Mouse (Mus musculus): Measurements from ENCODE around the gene Corin. TPM values are rescaled to one million over a fixed set of nuclear protein-coding genes. Genes with fewer than 3 reads are reported as not detected.

The Corin gene
- total and polyA plus RNA-seq, 2 experiments from 2014 or later, result 0.14 to 0.33 TPM

DNA sequence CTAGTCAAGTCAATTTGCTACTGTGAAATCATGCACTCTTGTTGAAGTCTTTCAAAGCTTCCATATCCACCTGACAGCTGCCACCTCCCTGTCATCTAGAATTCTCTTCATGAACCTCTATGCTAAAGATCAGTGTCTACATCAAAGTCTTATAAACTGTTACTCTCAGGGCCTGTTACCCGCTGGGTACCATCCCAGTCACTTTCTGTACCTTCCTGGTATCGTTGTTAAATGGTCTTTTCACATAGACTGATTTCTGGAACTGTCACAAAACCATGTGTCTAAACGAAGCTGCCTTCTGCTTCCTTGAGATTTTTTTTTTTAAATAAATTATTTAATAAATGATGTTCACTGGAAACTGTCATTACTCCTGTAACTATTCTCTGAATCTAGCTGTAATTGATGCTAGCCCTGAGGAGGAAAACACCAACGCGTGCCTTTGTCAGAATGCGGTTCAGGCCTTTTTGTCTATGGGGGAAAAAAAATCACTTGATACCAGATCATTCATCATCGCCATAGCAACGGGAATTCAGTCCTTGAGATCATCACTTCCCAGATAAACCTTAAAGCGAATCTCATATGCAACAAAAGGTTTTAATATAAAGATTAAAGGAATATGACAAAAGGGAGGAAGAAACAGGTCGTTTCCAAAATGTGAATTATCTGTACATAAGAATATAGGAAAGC is 205.7 kb downstream of the Corin start:
- Histone ChIP-seq H3K4me2 (ENCODE audit: low read depth, low read length, poor library complexity, severe bottlenecking) (no peak overlapping the region), H3K9me3 (ENCODE audit: low read length) (no peaks in the 10 kb centered on the region), H3K36me3 (ENCODE audit: insufficient read depth, low read length) (no peaks in the 10 kb centered on the region), H3K4me3 (ENCODE audit: low read depth, low read length) (no peak overlapping the region), H3K27ac (ENCODE audit: low read depth, low read length) (no peak overlapping the region), H3K4me1 (ENCODE audit: insufficient read depth, low read length) (no peaks in the 10 kb centered on the region), H3K9ac (replicated peaks; ENCODE audit: low read length, poor library complexity, severe bottlenecking) (no peak overlapping the region), H3K27me3 (ENCODE audit: insufficient read depth, low read length) (no peaks in the 10 kb centered on the region)
- TF ChIP-seq CTCF (IDR thresholded peaks at IDR 0.05), result no peak
- DNase-seq (ENCODE audit: low spot score) (peak; percentile 51), ATAC-seq (ENCODE audit: low FRiP score) (peak; percentile 16; the same call in 1 of the 2 replicates)
- WGBS, result 29% methylated on average over 10 of the region's 10 CpGs

DNA sequence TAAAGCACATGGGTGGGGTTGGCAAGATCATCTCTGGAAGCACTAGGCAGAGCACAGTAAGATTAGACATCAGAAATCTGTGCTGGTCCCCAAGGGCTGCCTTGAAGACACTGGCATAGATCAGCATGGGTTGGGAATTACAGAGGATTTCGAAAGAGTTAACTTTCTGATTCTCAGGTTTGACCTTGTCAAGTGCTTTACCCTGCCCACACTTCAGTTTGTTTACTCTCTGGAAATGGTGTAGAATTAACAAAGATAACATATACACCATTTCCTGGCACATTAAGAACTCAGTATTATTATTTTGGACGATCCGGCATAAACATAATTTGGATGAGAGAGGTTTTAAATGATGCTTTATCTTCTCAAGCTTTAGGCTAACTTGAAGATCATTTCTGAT is 219.2 kb downstream of the Corin start:
- no peak for ATAC-seq (ENCODE audit: low FRiP score)
- TF ChIP-seq CTCF (IDR thresholded peaks at IDR 0.05), result no peak
- no peak for DNase-seq (ENCODE audit: low spot score)
- Histone ChIP-seq H3K36me3 (ENCODE audit: insufficient read depth, low read length) (0 out of 2 replicates have a peak, but pooled peaks cover 9% of the 10 kb centered on the region), H3K9me3 (ENCODE audit: low read length) (no peaks in the 10 kb centered on the region), H3K4me1 (ENCODE audit: insufficient read depth, low read length) (no peaks in the 10 kb centered on the region), H3K4me2 (ENCODE audit: low read depth, low read length, poor library complexity, severe bottlenecking) (no peak overlapping the region), H3K27ac (ENCODE audit: low read depth, low read length) (no peak overlapping the region), H3K9ac (replicated peaks; ENCODE audit: low read length, poor library complexity, severe bottlenecking) (no peak overlapping the region), H3K27me3 (ENCODE audit: insufficient read depth, low read length) (no peaks in the 10 kb centered on the region), H3K4me3 (ENCODE audit: low read depth, low read length) (no peak overlapping the region)
- 93% methylated on average over 3 of the region's 3 CpGs for WGBS

DNA sequence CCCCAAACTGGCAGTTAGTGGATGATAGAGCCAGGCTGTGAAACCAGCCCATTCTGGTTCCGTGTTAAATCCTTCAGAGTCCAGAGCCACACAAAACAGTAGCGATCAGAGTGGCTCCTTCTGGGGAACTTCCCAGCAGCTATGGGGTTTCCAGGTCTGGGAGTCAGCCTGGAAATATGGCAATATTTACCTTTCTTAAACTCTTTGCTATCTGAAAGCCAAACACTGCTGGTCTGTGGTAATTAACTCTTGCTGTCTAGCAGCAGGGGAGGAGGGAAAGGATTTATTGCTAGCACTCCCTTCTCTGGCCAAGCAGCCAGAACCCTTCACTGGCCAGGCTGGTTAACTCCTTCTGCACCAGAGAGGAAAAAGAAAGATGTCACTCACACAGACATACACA is 221.4 kb downstream of the Corin start:
- Histone ChIP-seq H3K27ac (ENCODE audit: low read depth, low read length) (no peak overlapping the region), H3K4me1 (ENCODE audit: insufficient read depth, low read length) (no peaks in the 10 kb centered on the region), H3K4me2 (ENCODE audit: low read depth, low read length, poor library complexity, severe bottlenecking) (no peak overlapping the region), H3K27me3 (ENCODE audit: insufficient read depth, low read length) (no peaks in the 10 kb centered on the region), H3K9ac (replicated peaks; ENCODE audit: low read length, poor library complexity, severe bottlenecking) (no peak overlapping the region), H3K9me3 (ENCODE audit: low read length) (no peaks in the 10 kb centered on the region), H3K36me3 (ENCODE audit: insufficient read depth, low read length) (no peaks in the 10 kb centered on the region), H3K4me3 (ENCODE audit: low read depth, low read length) (no peak overlapping the region)
- ATAC-seq (ENCODE audit: low FRiP score) (no peak), DNase-seq (ENCODE audit: low spot score) (no peak)
- TF ChIP-seq CTCF (IDR thresholded peaks at IDR 0.05), result no peak
- WGBS, result 41% methylated on average over 2 of the region's 2 CpGs

DNA sequence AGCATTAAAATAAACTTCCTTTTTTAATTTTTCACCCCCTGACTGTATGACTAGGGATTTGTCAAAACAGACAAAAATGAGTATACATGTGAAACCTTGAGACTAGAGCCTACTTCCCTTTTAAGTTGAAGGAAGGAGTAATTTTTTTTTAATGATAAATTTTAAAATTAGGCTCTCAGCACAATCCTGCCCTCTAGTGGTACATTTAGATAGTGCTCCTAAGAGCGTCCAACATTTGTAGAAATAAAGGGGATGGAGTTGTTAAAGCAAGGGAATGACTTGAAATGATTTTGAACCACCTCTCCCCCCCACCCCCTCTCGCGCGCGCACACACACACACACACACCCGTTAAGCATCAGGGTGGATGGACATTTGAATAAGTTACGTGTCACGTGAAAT is 234.6 kb downstream of the Corin start:
- Histone ChIP-seq H3K4me2 (ENCODE audit: low read depth, low read length, poor library complexity, severe bottlenecking) (no peak overlapping the region), H3K9me3 (ENCODE audit: low read length) (no peaks in the 10 kb centered on the region), H3K9ac (replicated peaks; ENCODE audit: low read length, poor library complexity, severe bottlenecking) (no peak overlapping the region), H3K27me3 (ENCODE audit: insufficient read depth, low read length) (no peaks in the 10 kb centered on the region), H3K4me1 (ENCODE audit: insufficient read depth, low read length) (no peaks in the 10 kb centered on the region), H3K27ac (ENCODE audit: low read depth, low read length) (no peak overlapping the region), H3K36me3 (ENCODE audit: insufficient read depth, low read length) (no peaks in the 10 kb centered on the region), H3K4me3 (ENCODE audit: low read depth, low read length) (no peak overlapping the region)
- peak; percentile 88 for TF ChIP-seq CTCF (IDR thresholded peaks at IDR 0.05)
- ATAC-seq (ENCODE audit: low FRiP score) (no peak), DNase-seq (ENCODE audit: low spot score) (peak; percentile 70)
- WGBS, result 50% methylated on average over 8 of the region's 8 CpGs

DNA sequence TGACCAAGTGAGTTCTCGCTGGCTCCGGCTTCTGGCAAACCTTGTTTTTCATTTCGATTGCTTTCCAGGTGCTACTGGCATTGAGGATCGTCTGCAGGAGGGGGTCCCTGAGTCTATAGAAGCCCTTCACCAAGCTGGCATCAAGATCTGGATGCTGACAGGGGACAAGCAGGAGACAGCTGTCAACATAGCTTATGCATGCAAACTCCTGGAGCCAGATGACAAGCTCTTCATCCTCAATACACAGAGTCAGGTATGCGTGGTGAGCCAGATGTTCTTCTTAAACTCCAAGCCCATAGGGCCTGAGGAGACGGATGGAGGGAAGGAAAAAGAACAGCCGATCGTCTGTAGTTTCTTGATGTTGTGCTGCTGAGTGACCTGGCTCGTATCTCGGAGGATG is 235.1 kb downstream of the Corin start:
- Histone ChIP-seq H3K4me1 (ENCODE audit: insufficient read depth, low read length) (no peaks in the 10 kb centered on the region), H3K27me3 (ENCODE audit: insufficient read depth, low read length) (no peaks in the 10 kb centered on the region), H3K4me3 (ENCODE audit: low read depth, low read length) (no peak overlapping the region), H3K9ac (replicated peaks; ENCODE audit: low read length, poor library complexity, severe bottlenecking) (no peak overlapping the region), H3K36me3 (ENCODE audit: insufficient read depth, low read length) (no peaks in the 10 kb centered on the region), H3K4me2 (ENCODE audit: low read depth, low read length, poor library complexity, severe bottlenecking) (no peak overlapping the region), H3K27ac (ENCODE audit: low read depth, low read length) (no peak overlapping the region), H3K9me3 (ENCODE audit: low read length) (no peaks in the 10 kb centered on the region)
- no peak for DNase-seq (ENCODE audit: low spot score)
- TF ChIP-seq CTCF (IDR thresholded peaks at IDR 0.05), result no peak
- no peak for ATAC-seq (ENCODE audit: low FRiP score)
- 71% methylated on average over 10 of the region's 10 CpGs for WGBS

DNA sequence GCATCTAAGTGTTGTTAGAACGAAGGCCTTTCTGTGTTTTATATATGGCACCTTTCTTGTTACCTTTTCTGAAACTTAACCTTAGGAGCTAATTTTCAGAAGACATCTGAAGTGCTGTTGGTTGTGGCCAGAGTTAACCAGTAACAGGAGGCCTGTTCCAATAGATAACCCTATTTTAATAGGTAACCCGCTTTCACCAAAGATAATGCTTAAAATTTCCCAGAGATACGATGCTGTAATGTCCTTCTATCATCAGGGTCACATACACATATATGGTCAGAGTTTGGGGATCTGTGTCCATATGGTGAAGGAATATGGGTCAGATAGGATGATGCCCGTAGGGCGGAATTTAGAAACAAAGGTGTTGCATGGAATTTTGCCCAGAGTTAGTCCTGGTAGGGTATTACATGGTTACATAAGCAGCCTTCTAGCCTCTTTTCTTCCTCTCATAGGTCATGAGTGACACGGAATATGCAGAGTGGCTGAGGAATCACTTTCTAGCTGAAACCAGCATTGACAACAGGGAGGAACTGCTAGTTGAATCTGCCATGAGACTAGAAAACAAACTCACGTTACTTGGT is 237.2 kb downstream of the Corin start:
- no peak overlapping the region for H3K27ac ChIP-seq (ENCODE audit: low read depth, low read length)
- DNase-seq (ENCODE audit: low spot score), result no peak

More for the DNA sequence above, 237.2 kb downstream of the Corin start:
- H3K4me1 ChIP-seq (ENCODE audit: insufficient read depth, low read length), result no peaks in the 10 kb centered on the region
- no peaks in the 10 kb centered on the region for H3K27me3 ChIP-seq (ENCODE audit: insufficient read depth, low read length)
- H3K9ac ChIP-seq (replicated peaks; ENCODE audit: low read length, poor library complexity, severe bottlenecking), result no peak overlapping the region
- H3K4me2 ChIP-seq (ENCODE audit: low read depth, low read length, poor library complexity, severe bottlenecking), result no peak overlapping the region
- no peaks in the 10 kb centered on the region for H3K9me3 ChIP-seq (ENCODE audit: low read length)
- no peak for TF ChIP-seq CTCF (IDR thresholded peaks at IDR 0.05)
- 98% methylated on average over 7 of the region's 7 CpGs for WGBS
- no peak for ATAC-seq (ENCODE audit: low FRiP score)
- no peaks in the 10 kb centered on the region for H3K36me3 ChIP-seq (ENCODE audit: insufficient read depth, low read length)
- H3K4me3 ChIP-seq (ENCODE audit: low read depth, low read length), result no peak overlapping the region

Measured in midbrain, postnatal 0 days (tissue).